Mouse (Mus musculus) cerebellum, adult 2 months (tissue): ENCODE measurements at regions not wholly inside any gene's neighbourhood (a gene's known extent, or its start where the extent isn't known, plus 50 kb on each side); places are given as distances from the start of the nearest gene placed in this dataset.

Source experiments
- CTCF ChIP-seq: fragments of 200-500 bp; IDR thresholded peaks from 2 replicates; pipeline ENCODE4 v1.5.1; 2011; ENCODE audit warnings: low read depth, mild to moderate bottlenecking, control low read depth, low read length, moderate library complexity, borderline replicate concordance; ENCODE audit not compliant: insufficient read depth
- POLR2A ChIP-seq: fragments of 200-500 bp; IDR thresholded peaks from 2 replicates; pipeline ENCODE4 v1.6.1; 2011; ENCODE audit warnings: low read length, control low read depth, borderline replicate concordance; ENCODE audit not compliant: insufficient read depth

GRCm38 (mm10) chr16:5507261-5507660 lies 251.5 kb upstream of the Eef2kmt start:
- TF ChIP-seq CTCF (no peak), POLR2A (no peak)
